Mouse (Mus musculus) heart, embryonic 14.5 days (tissue): ENCODE data around the gene Hivep2. TPM values are rescaled to one million over a fixed set of nuclear protein-coding genes. Genes with fewer than 3 reads are reported as not detected.
A peak's percentile ranks its signal among the peaks of the same experiment; 100 is the strongest.

Experiments used
- ATAC-seq: fragments of 200-750 bp; cut with Nextera tagmentation; 2 replicates; pipeline ENCODE4 v1.8.0; 2017; ENCODE audit warnings: low read depth, moderate TSS enrichment; ENCODE audit not compliant: insufficient number of reproducible peaks, insufficient read depth, low FRiP score
- H3K27ac ChIP-seq, 2 experiments: fragments of 200-500 bp in 1 of 2; fragments of 300-500 bp in 1 of 2; sonication (generic) in 1 of 2; replicated peaks in 1 of 2; 2 replicates each; pipeline ENCODE4 v1.5.1; 2012 to 2014; ENCODE audit warnings: low read depth in 2 of 2, low read length in 2 of 2, control low read depth in 1 of 2, mild to moderate bottlenecking in 1 of 2, mixed read lengths in 1 of 2; ENCODE audit not compliant: control insufficient read depth in 1 of 2, insufficient read depth in 1 of 2
- H3K27me3 ChIP-seq: fragments of 300-500 bp; sonication (generic); 2 replicates; pipeline ENCODE4 v1.6.1; 2014; ENCODE audit warnings: mild to moderate bottlenecking, low read length, control low read depth; ENCODE audit not compliant: control insufficient read depth, insufficient read depth
- H3K36me3 ChIP-seq: fragments of 300-500 bp; sonication (generic); 2 replicates; pipeline ENCODE4 v1.6.1; 2014; ENCODE audit warnings: mild to moderate bottlenecking, control low read depth, low read length, mixed read lengths; ENCODE audit not compliant: control insufficient read depth, insufficient read depth
- H3K4me1 ChIP-seq, 2 experiments: fragments of 200-500 bp in 1 of 2; fragments of 300-500 bp in 1 of 2; sonication (generic) in 1 of 2; 2 replicates each; pipeline ENCODE4 v1.6.1; 2012 to 2014; ENCODE audit warnings: low read length in 2 of 2, control low read depth in 1 of 2, mixed read lengths in 1 of 2; ENCODE audit not compliant: control insufficient read depth in 2 of 2, insufficient read depth in 2 of 2
- H3K4me2 ChIP-seq: fragments of 300-500 bp; sonication (generic); 2 replicates; pipeline ENCODE4 v1.6.1; 2014; ENCODE audit warnings: mild to moderate bottlenecking, low read length
- H3K4me3 ChIP-seq, 2 experiments: fragments of 200-500 bp in 1 of 2; fragments of 300-500 bp in 1 of 2; sonication (generic) in 1 of 2; 2 replicates each; pipeline ENCODE4 v1.5.1; 2012 to 2014; ENCODE audit warnings: low read length in 2 of 2, mild to moderate bottlenecking in 2 of 2, control low read depth in 1 of 2, low read depth in 1 of 2, moderate library complexity in 1 of 2; ENCODE audit not compliant: control insufficient read depth in 1 of 2, insufficient read depth in 1 of 2
- H3K9ac ChIP-seq: fragments of 300-500 bp; sonication (generic); 2 replicates; pipeline ENCODE4 v1.6.1; 2014; ENCODE audit warnings: mild to moderate bottlenecking, low read length
- H3K9me3 ChIP-seq: fragments of 300-500 bp; sonication (generic); 2 replicates; pipeline ENCODE4 v1.6.1; 2016; ENCODE audit warnings: low read length, control low read depth; ENCODE audit not compliant: control insufficient read depth
- WGBS: fragments of 180-500 bp; shearing (Covaris S2); extraction: QIAGEN DNeasy Blood & Tissue Kit; methylation state at CpG from one replicate; pipeline ENCODE4 v1.1.7; 2014; 5-methylcytosine and 5-hydroxymethylcytosine counted together
- polyA plus RNA-seq: library from polyadenylated mRNA; unstranded; fragments of >200 nt; fragmentation: Nextera tagmentation; extraction: Ambion mirVana; gene quantifications from 2 replicates; pipeline ENCODE4 v1.2.1, GENCODE M21; 2014

The Hivep2 gene
- polyA plus RNA-seq, 1 experiment from 2014 or later = 9.9 TPM

DNA sequence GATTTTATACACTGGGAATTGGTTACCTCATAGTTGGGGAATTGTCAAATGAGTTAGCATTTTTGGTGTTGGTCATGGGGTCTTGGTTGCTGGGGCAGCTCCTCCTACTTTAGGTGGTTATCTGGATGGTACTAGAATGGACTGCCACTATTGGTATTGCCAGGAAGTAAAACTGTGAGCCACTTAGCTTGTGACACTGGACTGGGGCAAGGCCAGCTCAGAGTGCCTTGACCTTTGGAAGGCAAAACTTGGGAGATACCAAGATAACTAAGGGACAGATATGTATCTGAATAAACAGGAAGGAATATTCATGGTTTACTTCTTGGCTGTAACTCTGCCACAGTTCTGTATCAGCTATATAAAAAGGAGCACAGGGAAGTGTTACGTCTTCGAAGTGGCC, 20.7 kb downstream of the Hivep2 start:
- H3K36me3 ChIP-seq = no peaks in the 10 kb centered on the region
- ATAC-seq = no peak
- no peak overlapping the region for H3K4me2 ChIP-seq
- no peak overlapping the region for H3K4me3 ChIP-seq
- no peak overlapping the region for H3K9ac ChIP-seq
- no peaks in the 10 kb centered on the region for H3K9me3 ChIP-seq
- no peak overlapping the region for H3K27ac ChIP-seq
- WGBS = 95% methylated on average over 2 of the region's 2 CpGs
- H3K4me1 ChIP-seq = peaks cover 8 to 22% of the 10 kb centered on the region in 2 experiments
- H3K27me3 ChIP-seq = no peaks in the 10 kb centered on the region

DNA sequence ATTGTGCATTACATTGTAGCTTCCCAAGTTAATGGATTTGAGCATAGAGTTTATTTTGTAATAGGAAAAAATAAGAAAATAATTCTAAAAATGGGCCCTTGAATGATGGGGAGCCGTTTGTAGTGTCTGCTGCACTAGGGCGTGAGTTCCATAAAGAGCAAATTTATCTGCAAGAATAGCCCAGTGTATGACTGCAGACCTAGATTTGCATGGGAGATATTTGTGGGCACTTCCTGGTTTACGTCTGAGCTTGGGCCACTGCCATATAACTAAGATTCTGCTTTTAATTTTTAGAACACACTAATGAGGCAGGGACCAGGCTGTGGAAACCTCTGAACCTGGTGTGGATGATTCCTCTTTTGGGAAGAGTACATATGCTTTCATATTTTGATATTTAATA, 21.5 kb downstream of the Hivep2 start:
- Histone ChIP-seq H3K27me3 (no peaks in the 10 kb centered on the region), H3K4me2 (no peak overlapping the region), H3K4me1 (peaks cover 8 to 20% of the 10 kb centered on the region in 2 experiments), H3K27ac (no peak overlapping the region), H3K36me3 (no peaks in the 10 kb centered on the region), H3K4me3 (no peak overlapping the region), H3K9ac (no peak overlapping the region), H3K9me3 (no peaks in the 10 kb centered on the region)
- WGBS = 64% methylated on average over 3 of the region's 3 CpGs
- ATAC-seq = no peak

DNA sequence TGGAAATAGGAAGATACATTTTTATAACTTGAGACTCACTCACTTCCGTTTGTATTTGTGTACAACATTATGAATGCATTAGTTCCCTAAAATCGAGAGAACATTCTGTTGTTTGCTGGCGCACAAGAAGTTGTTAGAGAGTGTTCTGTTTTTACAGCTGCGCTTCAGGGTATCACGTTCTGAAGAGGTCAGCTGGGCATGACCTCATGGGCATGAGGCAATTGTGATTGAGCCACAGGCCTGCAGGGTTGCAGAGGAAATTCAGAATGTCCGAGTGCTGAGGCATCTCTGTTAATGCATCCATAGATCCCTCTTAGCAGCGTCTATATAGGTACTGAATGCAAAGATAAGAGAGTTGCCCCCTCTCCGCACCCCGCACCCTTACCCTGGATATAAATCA, 22.4 kb downstream of the Hivep2 start:
- Histone ChIP-seq H3K36me3 (no peaks in the 10 kb centered on the region), H3K4me1 (peaks cover 5 to 20% of the 10 kb centered on the region in 2 experiments), H3K27ac (no peak overlapping the region), H3K4me3 (no peak overlapping the region), H3K27me3 (no peaks in the 10 kb centered on the region), H3K9ac (no peak overlapping the region), H3K4me2 (no peak overlapping the region), H3K9me3 (no peaks in the 10 kb centered on the region)
- ATAC-seq = no peak
- 68% methylated on average over 9 of the region's 9 CpGs for WGBS

- Histone ChIP-seq H3K27ac (no peak overlapping the region), H3K9me3 (no peaks in the 10 kb centered on the region)
These were observed 22.9 kb downstream of the Hivep2 start for GRCm38 (mm10) chr10:13988757-13989156.

GRCm38 (mm10) chr10:13990842-13991241, 25.0 kb downstream of the Hivep2 start:
- Histone ChIP-seq H3K4me1 (peaks cover 3 to 10% of the 10 kb centered on the region in 2 experiments; a peak in 2 of 4 replicates), H3K4me2 (no peak overlapping the region), H3K9ac (no peak overlapping the region), H3K4me3 (no peak overlapping the region), H3K36me3 (no peaks in the 10 kb centered on the region), H3K27me3 (no peaks in the 10 kb centered on the region), H3K9me3 (no peaks in the 10 kb centered on the region), H3K27ac (peak overlapping the region in 1 of 2 experiments; percentile 37; a peak in 1 of 4 replicates)
- 28% methylated on average over 2 of the region's 2 CpGs for WGBS
- no peak for ATAC-seq

More at GRCm38 (mm10) chr10:13988757-13989156, 22.9 kb downstream of the Hivep2 start:
- Histone ChIP-seq H3K9ac (no peak overlapping the region), H3K4me1 (peaks cover 3 to 16% of the 10 kb centered on the region in 2 experiments; a peak in 2 of 4 replicates), H3K27me3 (no peaks in the 10 kb centered on the region), H3K4me3 (no peak overlapping the region), H3K36me3 (no peaks in the 10 kb centered on the region), H3K4me2 (no peak overlapping the region)
- WGBS = 94% methylated on average over 4 of the region's 4 CpGs
- ATAC-seq = no peak

GRCm38 (mm10) chr10:13993411-13993810, 27.5 kb downstream of the Hivep2 start:
- no peaks in the 10 kb centered on the region for H3K9me3 ChIP-seq
- H3K4me3 ChIP-seq = no peak overlapping the region
- H3K27me3 ChIP-seq = no peaks in the 10 kb centered on the region
- H3K4me1 ChIP-seq = peaks cover 3 to 10% of the 10 kb centered on the region in 2 experiments; a peak in 2 of 4 replicates
- no peaks in the 10 kb centered on the region for H3K36me3 ChIP-seq
- no peak overlapping the region for H3K27ac ChIP-seq
- H3K9ac ChIP-seq = no peak overlapping the region
- no peak overlapping the region for H3K4me2 ChIP-seq
- WGBS = 86% methylated on average over 6 of the region's 6 CpGs
- ATAC-seq = no peak

GRCm38 (mm10) chr10:13997336-13997735, 31.5 kb downstream of the Hivep2 start:
- Histone ChIP-seq H3K27ac (no peak overlapping the region), H3K9me3 (no peaks in the 10 kb centered on the region), H3K27me3 (no peaks in the 10 kb centered on the region), H3K4me2 (no peak overlapping the region), H3K9ac (no peak overlapping the region), H3K4me3 (no peak overlapping the region), H3K36me3 (no peaks in the 10 kb centered on the region), H3K4me1 (0 out of 4 replicates have a peak, but pooled peaks cover 0 to 4% of the 10 kb centered on the region in 2 experiments)
- no peak for ATAC-seq
- 80% methylated on average over 4 of the region's 4 CpGs for WGBS
